Mouse (Mus musculus): ENCODE measurements around the gene Vmn1r6. TPM values are rescaled to one million over a fixed set of nuclear protein-coding genes. Genes with fewer than 3 reads are reported as not detected.
"Not testable (repeated sequence)": the region's sequence is repeated elsewhere in the genome, so short reads cannot be mapped to it uniquely, and the experiment has no call there.

Vmn1r6 gene
- polyA plus RNA-seq (2014; fragmentation: Nextera tagmentation; extraction: Ambion mirVana), result not detected in 2 replicates

DNA sequence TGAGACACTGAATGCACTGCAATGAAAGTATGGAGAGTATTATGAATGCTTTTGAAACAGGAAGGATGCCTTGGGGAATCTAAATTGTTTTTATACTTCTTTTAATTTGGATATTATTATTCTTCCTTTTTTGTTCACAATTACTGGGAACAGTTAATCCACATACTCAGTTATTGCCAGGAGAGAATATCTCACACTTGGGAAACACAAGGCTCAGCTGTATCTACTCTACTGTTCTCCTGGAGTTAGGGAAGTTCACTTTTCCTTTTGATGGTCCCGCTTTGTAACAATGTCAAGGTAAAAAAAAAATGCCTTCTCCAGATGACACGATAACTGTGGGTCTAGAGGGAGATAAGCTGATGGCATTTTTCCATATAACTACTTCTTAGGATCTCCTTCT is at the start of gene Vmn1r6:
Vmn1r6 (plus strand) TSS at position 301 of the 400 bp plus-strand sequence.
- no peaks in the 10 kb centered on the region for H3K9me3 ChIP-seq (ENCODE audit: control insufficient read depth, low read length)
- no peaks in the 10 kb centered on the region for H3K4me1 ChIP-seq (replicated peaks; ENCODE audit: control insufficient read depth, insufficient read depth, low read length)
- no peak for DNase-seq (ENCODE audit: low spot score)
- H3K36me3 ChIP-seq (ENCODE audit: control insufficient read depth, insufficient read depth, low read length), result no peaks in the 10 kb centered on the region
- no peak for ATAC-seq (replicated peaks; ENCODE audit: low FRiP score, low TSS enrichment, low read depth)
- no peak within 1 kb of the TSS for H3K4me3 ChIP-seq (ENCODE audit: low read depth, low read length)
- H3K4me2 ChIP-seq (ENCODE audit: low read length), result no peak within 1 kb of the TSS
- WGBS, result 82% methylated on average over 2 of the region's 2 CpGs
- no peak within 1 kb of the TSS for H3K9ac ChIP-seq (ENCODE audit: low read length)
- H3K27ac ChIP-seq (ENCODE audit: low read depth), result no peak within 1 kb of the TSS
- no peaks in the 10 kb centered on the region for H3K27me3 ChIP-seq (replicated peaks; ENCODE audit: control insufficient read depth, insufficient read depth, low read length)

DNA sequence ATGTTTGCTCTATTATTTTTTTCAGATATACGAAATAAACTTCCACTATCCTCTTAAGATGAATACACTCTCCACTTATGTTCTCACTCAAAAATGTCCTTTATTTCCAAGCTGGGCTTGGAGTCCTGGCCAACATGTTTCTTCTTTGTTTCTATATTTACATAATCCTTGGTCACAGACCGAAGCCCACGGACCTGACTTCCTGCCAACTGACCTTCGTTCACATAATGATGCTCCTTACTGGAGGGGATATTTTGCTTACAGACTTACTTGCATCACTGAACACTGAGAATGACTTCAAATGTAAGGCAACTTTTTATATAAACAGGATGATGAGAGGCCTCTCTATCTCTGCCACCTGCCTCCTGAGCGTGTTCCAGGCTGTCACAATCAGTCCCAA is 40.6 kb upstream of the Vmn1r6 start:
- Histone ChIP-seq H3K9ac (ENCODE audit: low read length) (no peak overlapping the region), H3K4me3 (ENCODE audit: low read depth, low read length) (no peak overlapping the region), H3K4me1 (replicated peaks; ENCODE audit: control insufficient read depth, insufficient read depth, low read length) (no peaks in the 10 kb centered on the region), H3K36me3 (ENCODE audit: control insufficient read depth, insufficient read depth, low read length) (no peaks in the 10 kb centered on the region), H3K9me3 (ENCODE audit: control insufficient read depth, low read length) (no peaks in the 10 kb centered on the region), H3K4me2 (ENCODE audit: low read length) (no peak overlapping the region), H3K27me3 (replicated peaks; ENCODE audit: control insufficient read depth, insufficient read depth, low read length) (no peaks in the 10 kb centered on the region), H3K27ac (ENCODE audit: low read depth) (no peak overlapping the region)
- ATAC-seq (replicated peaks; ENCODE audit: low FRiP score, low TSS enrichment, low read depth) (no peak), DNase-seq (ENCODE audit: low spot score) (no peak)
- WGBS, result 76% methylated on average over 5 of the region's 5 CpGs

- Histone ChIP-seq H3K4me1 (replicated peaks; ENCODE audit: control insufficient read depth, insufficient read depth, low read length) (no peaks in the 10 kb centered on the region), H3K4me3 (ENCODE audit: low read depth, low read length) (no peak within 1 kb of the TSS), H3K27me3 (replicated peaks; ENCODE audit: control insufficient read depth, insufficient read depth, low read length) (no peaks in the 10 kb centered on the region), H3K4me2 (ENCODE audit: low read length) (no peak within 1 kb of the TSS), H3K27ac (ENCODE audit: low read depth) (no peak within 1 kb of the TSS), H3K36me3 (ENCODE audit: control insufficient read depth, insufficient read depth, low read length) (no peaks in the 10 kb centered on the region), H3K9me3 (ENCODE audit: control insufficient read depth, low read length) (no peaks in the 10 kb centered on the region), H3K9ac (ENCODE audit: low read length) (no peak within 1 kb of the TSS)
- DNase-seq (ENCODE audit: low spot score) (no peak), ATAC-seq (replicated peaks; ENCODE audit: low FRiP score, low TSS enrichment, low read depth) (no peak)
These were observed 27.1 kb upstream of the Vmn1r6 start, which contains the start of gene Vmn1r5 for GRCm38 (mm10) chr6:56969973-56970372. Gene Vmn1r5 (plus strand): TSS chr6:56970273.

DNA sequence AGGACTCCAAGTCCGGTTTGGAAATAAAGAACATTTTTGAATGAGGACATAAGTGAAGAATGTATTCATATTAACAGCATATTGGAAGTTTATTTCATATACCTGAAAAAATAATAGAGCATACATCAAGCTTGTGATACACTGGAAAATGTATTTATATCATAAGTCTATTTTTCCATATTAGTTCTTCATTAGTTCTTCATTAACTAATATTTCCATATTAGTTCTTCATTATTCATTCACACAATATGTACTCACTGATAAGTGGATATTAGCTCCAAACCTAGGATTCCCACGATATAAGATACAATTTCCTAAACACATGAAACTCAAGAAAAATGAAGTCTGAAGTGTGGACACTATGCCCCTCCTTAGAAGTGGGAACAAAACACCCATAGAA is 28.2 kb downstream of the Vmn1r6 start, which contains the start of gene Vmn1r7:
Vmn1r7 (minus strand) TSS at position 101 of the 400 bp plus-strand sequence.
- not testable (repeated sequence) for H3K4me2 ChIP-seq (ENCODE audit: low read length); H3K27me3 ChIP-seq (replicated peaks; ENCODE audit: control insufficient read depth, insufficient read depth, low read length); H3K9me3 ChIP-seq (ENCODE audit: control insufficient read depth, low read length); H3K9ac ChIP-seq (ENCODE audit: low read length); H3K36me3 ChIP-seq (ENCODE audit: control insufficient read depth, insufficient read depth, low read length); H3K27ac ChIP-seq (ENCODE audit: low read depth); H3K4me3 ChIP-seq (ENCODE audit: low read depth, low read length); ATAC-seq (replicated peaks; ENCODE audit: low FRiP score, low TSS enrichment, low read depth); DNase-seq (ENCODE audit: low spot score); H3K4me1 ChIP-seq (replicated peaks; ENCODE audit: control insufficient read depth, insufficient read depth, low read length)
- 84% methylated on average over 2 of the region's 2 CpGs for WGBS

DNA sequence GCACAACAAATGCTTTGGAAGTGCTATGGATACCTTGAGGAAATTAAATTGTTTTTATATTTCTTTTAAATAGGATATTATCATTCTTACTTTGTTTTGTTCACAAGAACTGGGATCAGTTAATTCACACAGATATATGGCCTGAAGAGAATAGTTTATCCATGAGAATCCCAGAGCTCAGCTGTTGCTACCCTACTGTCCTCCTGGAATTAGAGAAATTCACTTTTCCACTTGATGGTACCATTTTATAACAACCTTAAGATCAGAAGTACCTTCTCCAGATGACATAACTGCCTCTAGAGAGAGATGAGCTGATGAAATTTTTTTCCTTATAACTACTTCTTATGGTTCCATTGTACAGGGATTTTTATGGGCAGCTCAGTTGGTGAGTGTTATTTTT is 34.9 kb downstream of the Vmn1r6 start, which contains the start of gene Vmn1r8:
Vmn1r8 (plus strand) TSS at position 301 of the 400 bp plus-strand sequence.
- no peaks in the 10 kb centered on the region for H3K9me3 ChIP-seq (ENCODE audit: control insufficient read depth, low read length)
- H3K9ac ChIP-seq (ENCODE audit: low read length), result no peak within 1 kb of the TSS
- ATAC-seq (replicated peaks; ENCODE audit: low FRiP score, low TSS enrichment, low read depth), result no peak
- no peak within 1 kb of the TSS for H3K27ac ChIP-seq (ENCODE audit: low read depth)
- H3K4me3 ChIP-seq (ENCODE audit: low read depth, low read length), result no peak within 1 kb of the TSS
- H3K36me3 ChIP-seq (ENCODE audit: control insufficient read depth, insufficient read depth, low read length), result no peaks in the 10 kb centered on the region
- H3K27me3 ChIP-seq (replicated peaks; ENCODE audit: control insufficient read depth, insufficient read depth, low read length), result no peaks in the 10 kb centered on the region
- H3K4me1 ChIP-seq (replicated peaks; ENCODE audit: control insufficient read depth, insufficient read depth, low read length), result no peaks in the 10 kb centered on the region
- no peak within 1 kb of the TSS for H3K4me2 ChIP-seq (ENCODE audit: low read length)
- no peak for DNase-seq (ENCODE audit: low spot score)

DNA sequence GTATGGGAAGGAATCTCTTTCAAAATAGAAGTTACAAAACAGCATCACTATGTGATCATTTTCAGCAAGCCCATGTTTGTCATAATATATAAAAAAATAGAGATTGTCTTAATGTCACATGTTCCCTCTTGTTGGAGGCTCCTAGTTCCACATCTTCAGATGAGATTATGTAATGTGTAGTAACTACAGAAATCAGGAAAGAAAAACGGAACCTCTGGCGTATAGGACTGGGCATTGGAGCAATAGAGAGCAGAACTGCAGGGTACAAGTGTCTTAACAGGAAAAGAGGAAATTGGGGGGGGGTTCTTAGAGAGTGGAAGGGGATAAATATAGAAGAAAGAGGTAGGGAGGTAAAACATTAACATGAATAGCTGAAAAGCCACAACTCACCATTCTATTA is 37.6 kb downstream of the Vmn1r6 start:
- H3K4me3 ChIP-seq (ENCODE audit: low read depth, low read length), result no peak overlapping the region
- no peak overlapping the region for H3K4me2 ChIP-seq (ENCODE audit: low read length)
- H3K4me1 ChIP-seq (replicated peaks; ENCODE audit: control insufficient read depth, insufficient read depth, low read length), result no peaks in the 10 kb centered on the region
- H3K27ac ChIP-seq (ENCODE audit: low read depth), result no peak overlapping the region
- H3K36me3 ChIP-seq (ENCODE audit: control insufficient read depth, insufficient read depth, low read length), result no peaks in the 10 kb centered on the region
- DNase-seq (ENCODE audit: low spot score) (no peak), ATAC-seq (replicated peaks; ENCODE audit: low FRiP score, low TSS enrichment, low read depth) (no peak)
- no peak overlapping the region for H3K9ac ChIP-seq (ENCODE audit: low read length)
- H3K9me3 ChIP-seq (ENCODE audit: control insufficient read depth, low read length), result no peaks in the 10 kb centered on the region
- WGBS, result 81% methylated on average over 2 of the region's 2 CpGs
- H3K27me3 ChIP-seq (replicated peaks; ENCODE audit: control insufficient read depth, insufficient read depth, low read length), result no peaks in the 10 kb centered on the region

Other genes starting within 250 kb of the Vmn1r6 start
- gene Kbtbd2, start 199.4 kb upstream of the Vmn1r6 start, polyA plus RNA-seq (2014; fragmentation: Nextera tagmentation; extraction: Ambion mirVana), result 24.5 and 30.4 TPM in 2 replicates
- gene Fkbp9, start 165.2 kb upstream of the Vmn1r6 start, polyA plus RNA-seq (2014; fragmentation: Nextera tagmentation; extraction: Ambion mirVana), result 111 and 113 TPM in 2 replicates
- 63.7 and 69.1 TPM in 2 replicates for gene Nt5c3, start 73.3 kb upstream of the Vmn1r6 start, polyA plus RNA-seq (2014; fragmentation: Nextera tagmentation; extraction: Ambion mirVana)
- gene Vmn1r4, start 73.2 kb upstream of the Vmn1r6 start, polyA plus RNA-seq (2014; fragmentation: Nextera tagmentation; extraction: Ambion mirVana), result 0.17 and 0.31 TPM in 2 replicates
- not detected in 2 replicates for gene Vmn1r5, start 27.0 kb upstream of the Vmn1r6 start, polyA plus RNA-seq (2014; fragmentation: Nextera tagmentation; extraction: Ambion mirVana)
- not detected in 2 replicates for gene Vmn1r7, start 28.1 kb downstream of the Vmn1r6 start, polyA plus RNA-seq (2014; fragmentation: Nextera tagmentation; extraction: Ambion mirVana)
- gene Vmn1r8, start 35.0 kb downstream of the Vmn1r6 start, polyA plus RNA-seq (2014; fragmentation: Nextera tagmentation; extraction: Ambion mirVana), result not detected in 2 replicates
- not detected in 2 replicates for gene Vmn1r9, start 69.5 kb downstream of the Vmn1r6 start, polyA plus RNA-seq (2014; fragmentation: Nextera tagmentation; extraction: Ambion mirVana)
- gene Vmn1r10, start 112.2 kb downstream of the Vmn1r6 start, polyA plus RNA-seq (2014; fragmentation: Nextera tagmentation; extraction: Ambion mirVana), result not detected in 2 replicates
- not detected in 2 replicates for gene Vmn1r11, start 136.2 kb downstream of the Vmn1r6 start, polyA plus RNA-seq (2014; fragmentation: Nextera tagmentation; extraction: Ambion mirVana)
- gene Vmn1r12, start 159.7 kb downstream of the Vmn1r6 start, polyA plus RNA-seq (2014; fragmentation: Nextera tagmentation; extraction: Ambion mirVana), result not detected in 2 replicates
- gene Vmn1r13, start 206.0 kb downstream of the Vmn1r6 start, polyA plus RNA-seq (2014; fragmentation: Nextera tagmentation; extraction: Ambion mirVana), result not detected in 2 replicates
- not detected in 2 replicates for gene Vmn1r14, start 234.4 kb downstream of the Vmn1r6 start, polyA plus RNA-seq (2014; fragmentation: Nextera tagmentation; extraction: Ambion mirVana)

All from intestine, embryonic 14.5 days (tissue).